Mouse (Mus musculus) hindbrain, postnatal 0 days (tissue): Measurements from ENCODE around the gene Tmtc4. TPM values are rescaled to one million over a fixed set of nuclear protein-coding genes. Genes with fewer than 3 reads are reported as not detected.

Experiments
- ATAC-seq: fragments of 200-750 bp; cut with Nextera tagmentation; 2 replicates; pipeline ENCODE4 v1.8.0; 2017; ENCODE audit warnings: mild to moderate bottlenecking, moderate TSS enrichment, moderate library complexity
- DNase-seq: peaks from one replicate; pipeline ENCODE4 v3.0.0-alpha.2; 2015; ENCODE audit warnings: low spot score
- H3K27ac ChIP-seq: fragments of 300-500 bp; sonication (generic); 2 replicates; pipeline ENCODE4 v1.5.1; 2014; ENCODE audit warnings: mild to moderate bottlenecking
- H3K27me3 ChIP-seq: fragments of 300-500 bp; sonication (generic); 2 replicates; pipeline ENCODE4 v1.6.1; 2014; ENCODE audit warnings: low read length, mixed read lengths; ENCODE audit not compliant: insufficient read depth
- H3K36me3 ChIP-seq: fragments of 300-500 bp; sonication (generic); 2 replicates; pipeline ENCODE4 v1.6.1; 2014; ENCODE audit warnings: low read length, mixed read lengths; ENCODE audit not compliant: insufficient read depth
- H3K4me1 ChIP-seq: fragments of 300-500 bp; sonication (generic); 2 replicates; pipeline ENCODE4 v1.6.1; 2014; ENCODE audit warnings: antibody characterized with exemption, low read length, mixed read lengths; ENCODE audit not compliant: insufficient read depth
- H3K4me2 ChIP-seq: fragments of 300-500 bp; sonication (generic); 2 replicates; pipeline ENCODE4 v1.6.1; 2014; ENCODE audit warnings: low read depth, mild to moderate bottlenecking, low read length, moderate library complexity, mixed read lengths
- H3K4me3 ChIP-seq: fragments of 300-500 bp; sonication (generic); 2 replicates; pipeline ENCODE4 v1.5.1; 2014; ENCODE audit warnings: low read length
- H3K9ac ChIP-seq: fragments of 300-500 bp; sonication (generic); replicated peaks from 2 replicates; pipeline ENCODE4 v1.6.1; 2014; ENCODE audit warnings: mild to moderate bottlenecking, low read length, moderate library complexity, mixed read lengths
- H3K9me3 ChIP-seq: fragments of 300-500 bp; sonication (generic); 2 replicates; pipeline ENCODE4 v1.6.1; 2016; ENCODE audit warnings: low read length, mixed read lengths
- CTCF ChIP-seq: IDR thresholded peaks from 2 replicates; pipeline ENCODE4 v1.5.1; 2016; ENCODE audit warnings: antibody characterized with exemption, control low read depth, low read depth
- WGBS: fragments of 180-500 bp; shearing (Covaris S2); extraction: QIAGEN DNeasy Blood & Tissue Kit; methylation state at CpG from one replicate; pipeline ENCODE4 v1.1.7; 2014; 5-methylcytosine and 5-hydroxymethylcytosine counted together
- polyA plus RNA-seq: library from polyadenylated mRNA; unstranded; fragments of >200 nt; fragmentation: Nextera tagmentation; extraction: Ambion mirVana; gene quantifications from 2 replicates; pipeline ENCODE4 v1.2.1, GENCODE M21; 2015
- total RNA-seq: library from RNA; depleted of rRNA; stranded (reverse); fragments of >200 nt; gene quantifications from 2 replicates; pipeline ENCODE4 v1.2.3, GENCODE M21; 2014

Gene Tmtc4
- total and polyA plus RNA-seq, 2 experiments from 2014 or later = 31.1 to 105 TPM

GRCm38 (mm10) chr14:123009108-123010018 is 25.5 kb upstream of the Tmtc4 start:
- H3K4me1 ChIP-seq = no peaks in the 10 kb centered on the region
- H3K9me3 ChIP-seq = no peaks in the 10 kb centered on the region
- H3K4me2 ChIP-seq = no peak overlapping the region
- DNase-seq (peak; percentile 34), ATAC-seq (peak; percentile 61; the same call in 1 of the 2 replicates)
- peak overlapping the region; percentile 48; the same call in 1 of the 2 replicates for H3K27ac ChIP-seq
- H3K27me3 ChIP-seq = no peaks in the 10 kb centered on the region
- 47% methylated on average over 18 of the region's 18 CpGs for WGBS
- H3K36me3 ChIP-seq = no peaks in the 10 kb centered on the region
- H3K4me3 ChIP-seq = no peak overlapping the region
- no peak overlapping the region for H3K9ac ChIP-seq
- TF ChIP-seq CTCF = no peak

- H3K4me2 ChIP-seq = no peak overlapping the region
- no peak overlapping the region for H3K4me3 ChIP-seq
- H3K9ac ChIP-seq = no peak overlapping the region
- ATAC-seq = peak; percentile 29; the same call in 1 of the 2 replicates
- no peak for TF ChIP-seq CTCF
- no peaks in the 10 kb centered on the region for H3K9me3 ChIP-seq
- DNase-seq = no peak
- no peaks in the 10 kb centered on the region for H3K4me1 ChIP-seq
- H3K36me3 ChIP-seq = no peaks in the 10 kb centered on the region
- H3K27me3 ChIP-seq = no peaks in the 10 kb centered on the region
- peak overlapping the region; percentile 48; the same call in 1 of the 2 replicates for H3K27ac ChIP-seq
- WGBS = 55% methylated on average over 2 of the region's 2 CpGs
Measured at GRCm38 (mm10) chr14:123008672-123009071, 24.8 kb upstream of the Tmtc4 start.

- no peaks in the 10 kb centered on the region for H3K27me3 ChIP-seq
- no peak for DNase-seq
- no peaks in the 10 kb centered on the region for H3K9me3 ChIP-seq
- no peak overlapping the region for H3K27ac ChIP-seq
- no peaks in the 10 kb centered on the region for H3K36me3 ChIP-seq
- no peak for ATAC-seq
- no peak overlapping the region for H3K9ac ChIP-seq
- 87% methylated on average over 1 of the region's 1 CpGs for WGBS
- H3K4me2 ChIP-seq = no peak overlapping the region
- no peak overlapping the region for H3K4me3 ChIP-seq
- no peaks in the 10 kb centered on the region for H3K4me1 ChIP-seq
- no peak for TF ChIP-seq CTCF
Measured at GRCm38 (mm10) chr14:123003715-123004114, 19.9 kb upstream of the Tmtc4 start.

GRCm38 (mm10) chr14:123001391-123001790 is 17.6 kb upstream of the Tmtc4 start:
- TF ChIP-seq CTCF = no peak
- no peak for ATAC-seq
- 48% methylated on average over 3 of the region's 3 CpGs for WGBS

GRCm38 (mm10) chr14:122997465-122997864 is 13.6 kb upstream of the Tmtc4 start:
- ATAC-seq = no peak
- no peaks in the 10 kb centered on the region for H3K9me3 ChIP-seq
- H3K4me1 ChIP-seq = no peaks in the 10 kb centered on the region
- H3K36me3 ChIP-seq = no peaks in the 10 kb centered on the region
- WGBS = 81% methylated on average over 1 of the region's 1 CpGs
- DNase-seq = no peak
- no peak overlapping the region for H3K27ac ChIP-seq
- H3K27me3 ChIP-seq = no peaks in the 10 kb centered on the region
- no peak for TF ChIP-seq CTCF
- no peak overlapping the region for H3K4me3 ChIP-seq
- no peak overlapping the region for H3K9ac ChIP-seq
- H3K4me2 ChIP-seq = no peak overlapping the region

More at GRCm38 (mm10) chr14:123001391-123001790, 17.6 kb upstream of the Tmtc4 start:
- Histone ChIP-seq H3K4me3 (no peak overlapping the region), H3K4me1 (no peaks in the 10 kb centered on the region), H3K9me3 (no peaks in the 10 kb centered on the region), H3K27me3 (no peaks in the 10 kb centered on the region), H3K36me3 (no peaks in the 10 kb centered on the region), H3K9ac (no peak overlapping the region), H3K4me2 (no peak overlapping the region), H3K27ac (no peak overlapping the region)
- DNase-seq = no peak

- no peak for ATAC-seq
- Histone ChIP-seq H3K27ac (no peak overlapping the region), H3K9ac (no peak overlapping the region), H3K4me2 (no peak overlapping the region), H3K36me3 (no peaks in the 10 kb centered on the region), H3K4me3 (no peak overlapping the region), H3K9me3 (no peaks in the 10 kb centered on the region), H3K27me3 (no peaks in the 10 kb centered on the region), H3K4me1 (no peaks in the 10 kb centered on the region)
- TF ChIP-seq CTCF = no peak
- no peak for DNase-seq
- 98% methylated on average over 2 of the region's 2 CpGs for WGBS
Measured at GRCm38 (mm10) chr14:122993935-122994334, 10.1 kb upstream of the Tmtc4 start.

- H3K36me3 ChIP-seq = no peaks in the 10 kb centered on the region
- no peak overlapping the region for H3K4me2 ChIP-seq
- no peaks in the 10 kb centered on the region for H3K27me3 ChIP-seq
- H3K9ac ChIP-seq = no peak overlapping the region
- no peak for TF ChIP-seq CTCF
- H3K9me3 ChIP-seq = no peaks in the 10 kb centered on the region
- ATAC-seq (0 out of 2 replicates have a peak, but pooled peaks have one; percentile 24), DNase-seq (no peak)
- no peak overlapping the region for H3K27ac ChIP-seq
- WGBS = 72% methylated on average over 6 of the region's 6 CpGs
- H3K4me3 ChIP-seq = no peak overlapping the region
- no peaks in the 10 kb centered on the region for H3K4me1 ChIP-seq
Measured at GRCm38 (mm10) chr14:122992937-122993336, 9.1 kb upstream of the Tmtc4 start.
